Mouse (Mus musculus) hindbrain, postnatal 0 days (tissue): ENCODE measurements around the gene 1700008O03Rik. TPM values are rescaled to one million over a fixed set of nuclear protein-coding genes. Genes with fewer than 3 reads are reported as not detected.

ENCODE experiments used
- ATAC-seq: fragments of 200-750 bp; cut with Nextera tagmentation; 2 replicates; pipeline ENCODE4 v1.8.0; 2017; ENCODE audit warnings: mild to moderate bottlenecking, moderate TSS enrichment, moderate library complexity
- DNase-seq: peaks from one replicate; pipeline ENCODE4 v3.0.0-alpha.2; 2015; ENCODE audit warnings: low spot score
- H3K27ac ChIP-seq: fragments of 300-500 bp; sonication (generic); 2 replicates; pipeline ENCODE4 v1.5.1; 2014; ENCODE audit warnings: mild to moderate bottlenecking
- H3K27me3 ChIP-seq: fragments of 300-500 bp; sonication (generic); 2 replicates; pipeline ENCODE4 v1.6.1; 2014; ENCODE audit warnings: low read length, mixed read lengths; ENCODE audit not compliant: insufficient read depth
- H3K36me3 ChIP-seq: fragments of 300-500 bp; sonication (generic); 2 replicates; pipeline ENCODE4 v1.6.1; 2014; ENCODE audit warnings: low read length, mixed read lengths; ENCODE audit not compliant: insufficient read depth
- H3K4me1 ChIP-seq: fragments of 300-500 bp; sonication (generic); 2 replicates; pipeline ENCODE4 v1.6.1; 2014; ENCODE audit warnings: antibody characterized with exemption, low read length, mixed read lengths; ENCODE audit not compliant: insufficient read depth
- H3K4me2 ChIP-seq: fragments of 300-500 bp; sonication (generic); 2 replicates; pipeline ENCODE4 v1.6.1; 2014; ENCODE audit warnings: low read depth, mild to moderate bottlenecking, low read length, moderate library complexity, mixed read lengths
- H3K4me3 ChIP-seq: fragments of 300-500 bp; sonication (generic); 2 replicates; pipeline ENCODE4 v1.5.1; 2014; ENCODE audit warnings: low read length
- H3K9ac ChIP-seq: fragments of 300-500 bp; sonication (generic); replicated peaks from 2 replicates; pipeline ENCODE4 v1.6.1; 2014; ENCODE audit warnings: mild to moderate bottlenecking, low read length, moderate library complexity, mixed read lengths
- H3K9me3 ChIP-seq: fragments of 300-500 bp; sonication (generic); 2 replicates; pipeline ENCODE4 v1.6.1; 2016; ENCODE audit warnings: low read length, mixed read lengths
- CTCF ChIP-seq: IDR thresholded peaks from 2 replicates; pipeline ENCODE4 v1.5.1; 2016; ENCODE audit warnings: antibody characterized with exemption, control low read depth, low read depth
- WGBS: fragments of 180-500 bp; shearing (Covaris S2); extraction: QIAGEN DNeasy Blood & Tissue Kit; methylation state at CpG from one replicate; pipeline ENCODE4 v1.1.7; 2014; 5-methylcytosine and 5-hydroxymethylcytosine counted together
- polyA plus RNA-seq: library from polyadenylated mRNA; unstranded; fragments of >200 nt; fragmentation: Nextera tagmentation; extraction: Ambion mirVana; gene quantifications from 2 replicates; pipeline ENCODE4 v1.2.1, GENCODE M21; 2015
- total RNA-seq: library from RNA; depleted of rRNA; stranded (reverse); fragments of >200 nt; gene quantifications from 2 replicates; pipeline ENCODE4 v1.2.3, GENCODE M21; 2014; rRNA removed

1700008O03Rik gene
- total and polyA plus RNA-seq, 2 experiments from 2014 or later, result 1.4 to 3.3 TPM

DNA sequence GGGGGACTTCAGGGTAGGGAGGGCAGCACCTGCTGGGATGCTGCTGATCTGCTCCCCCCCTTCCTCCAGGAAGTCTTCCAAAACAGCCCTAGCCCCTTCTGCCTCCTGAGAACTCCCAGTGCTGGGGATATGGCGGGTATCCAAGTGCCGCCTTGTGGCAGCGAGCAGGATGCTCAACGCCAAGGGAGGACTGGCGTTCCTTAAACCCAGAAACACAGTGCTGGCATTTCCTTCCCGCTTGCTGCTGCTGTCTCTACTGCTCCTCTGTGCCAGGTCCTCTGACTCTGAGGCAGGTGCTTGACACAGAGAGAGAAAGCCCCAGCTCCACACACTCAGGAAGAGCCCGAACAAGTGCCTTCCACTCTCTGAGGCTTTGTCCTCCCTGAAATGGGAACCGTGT lies 64.7 kb downstream of the 1700008O03Rik start:
- Histone ChIP-seq H3K4me2 (no peak overlapping the region), H3K9ac (no peak overlapping the region), H3K36me3 (peaks cover 27% of the 10 kb centered on the region; the same call in 1 of the 2 replicates), H3K9me3 (no peaks in the 10 kb centered on the region), H3K4me3 (no peak overlapping the region), H3K27ac (0 out of 2 replicates have a peak overlapping the region, but pooled peaks have one; percentile 51), H3K27me3 (no peaks in the 10 kb centered on the region), H3K4me1 (no peaks in the 10 kb centered on the region)
- 38% methylated on average over 8 of the region's 8 CpGs for WGBS
- DNase-seq (peak; percentile 62), ATAC-seq (peak; percentile 16; the same call in 1 of the 2 replicates)
- TF ChIP-seq CTCF, result peak; percentile 45; the same call in 1 of the 2 replicates

DNA sequence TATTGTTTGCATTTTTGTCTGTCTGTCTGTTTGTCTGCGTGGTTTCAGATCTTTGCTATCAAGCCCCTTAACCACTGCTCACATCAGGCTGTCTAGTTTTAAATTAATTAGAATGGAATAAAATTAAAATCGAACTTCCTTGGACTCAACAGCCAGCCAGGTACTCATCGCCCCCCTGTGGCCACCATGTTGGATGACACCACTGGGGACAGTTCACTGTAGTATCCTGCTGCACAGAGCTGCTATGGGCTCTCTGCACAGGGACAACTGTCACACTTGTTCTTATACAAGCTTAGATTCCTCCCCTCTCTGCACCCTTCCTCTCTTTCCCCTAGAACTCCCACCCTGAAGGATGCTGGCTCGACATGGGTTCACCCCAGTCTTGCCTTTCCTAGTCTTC lies 67.7 kb downstream of the 1700008O03Rik start:
- TF ChIP-seq CTCF, result peak; percentile 70
- Histone ChIP-seq H3K4me1 (no peaks in the 10 kb centered on the region), H3K4me2 (no peak overlapping the region), H3K4me3 (no peak overlapping the region), H3K9ac (no peak overlapping the region), H3K27ac (no peak overlapping the region), H3K9me3 (no peaks in the 10 kb centered on the region), H3K36me3 (peaks cover 25% of the 10 kb centered on the region; the same call in 1 of the 2 replicates), H3K27me3 (no peaks in the 10 kb centered on the region)
- peak; percentile 51 for DNase-seq
- ATAC-seq, result peak; percentile 34; the same call in 1 of the 2 replicates
- WGBS, result 30% methylated on average over 4 of the region's 4 CpGs

DNA sequence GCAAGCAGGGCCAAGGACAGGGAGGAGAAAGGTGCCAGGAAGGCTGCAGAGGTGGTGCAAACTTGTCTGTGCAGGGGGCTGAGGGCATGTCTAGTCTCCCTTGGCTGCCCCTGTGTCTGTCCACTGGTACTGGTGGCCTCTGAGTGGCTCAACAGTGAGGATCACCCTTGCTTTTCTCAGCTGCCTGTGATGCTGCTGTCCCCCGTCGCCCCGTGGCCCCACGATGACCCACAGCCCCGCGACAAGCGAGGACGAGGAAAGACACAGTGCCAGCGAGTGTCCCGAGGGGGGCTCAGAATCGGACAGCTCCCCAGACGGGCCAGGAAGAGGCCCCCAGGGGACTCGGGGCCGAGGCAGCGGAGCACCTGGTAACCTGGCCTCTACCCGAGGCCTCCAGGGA lies 73.1 kb downstream of the 1700008O03Rik start:
- H3K4me2 ChIP-seq, result 0 out of 2 replicates have a peak overlapping the region, but pooled peaks have one; percentile 62
- 0 out of 2 replicates have a peak, but pooled peaks cover 4% of the 10 kb centered on the region for H3K4me1 ChIP-seq
- DNase-seq, result no peak
- no peaks in the 10 kb centered on the region for H3K9me3 ChIP-seq
- H3K27ac ChIP-seq, result no peak overlapping the region
- 61% methylated on average over 16 of the region's 16 CpGs for WGBS
- no peak overlapping the region for H3K4me3 ChIP-seq
- no peaks in the 10 kb centered on the region for H3K27me3 ChIP-seq
- no peak for TF ChIP-seq CTCF
- ATAC-seq, result no peak
- H3K36me3 ChIP-seq, result 0 out of 2 replicates have a peak, but pooled peaks cover 12% of the 10 kb centered on the region
- H3K9ac ChIP-seq, result no peak overlapping the region

DNA sequence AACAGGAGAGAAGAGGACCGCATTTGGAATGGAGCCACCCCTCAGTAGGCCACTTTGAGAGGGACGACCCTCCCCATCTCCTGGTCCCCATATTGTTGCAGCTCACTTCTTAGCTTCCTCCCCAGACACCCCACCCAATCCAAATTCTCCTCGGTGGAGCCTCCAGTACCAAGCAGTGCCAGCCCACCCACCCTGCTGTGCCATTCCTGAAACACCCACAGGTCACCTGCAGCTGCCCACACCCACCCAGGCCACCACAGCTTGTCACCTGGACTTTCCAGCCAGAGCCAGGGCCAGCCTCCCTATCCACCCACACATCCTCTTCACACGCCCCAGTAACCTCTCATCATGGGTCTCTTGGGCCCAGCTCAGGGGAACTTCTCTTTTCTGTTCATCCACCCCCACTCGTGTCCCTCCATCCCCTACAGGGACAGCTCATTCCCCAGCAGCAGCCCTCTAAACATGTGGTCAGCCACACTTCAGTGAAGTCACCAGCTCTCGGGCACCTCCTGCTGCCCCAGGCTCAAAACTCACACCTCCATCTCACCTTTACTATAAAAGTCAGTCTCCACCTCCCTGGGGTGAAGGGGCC lies 73.8 kb downstream of the 1700008O03Rik start:
- peak overlapping the region; percentile 56 for H3K4me3 ChIP-seq
- DNase-seq (no peak), ATAC-seq (peak; percentile 6; the same call in 1 of the 2 replicates)
- no peaks in the 10 kb centered on the region for H3K27me3 ChIP-seq
- 0 out of 2 replicates have a peak, but pooled peaks cover 4% of the 10 kb centered on the region for H3K4me1 ChIP-seq
- TF ChIP-seq CTCF, result 0 out of 2 replicates have a peak, but pooled peaks have one; percentile 29
- 13% methylated on average over 6 of the region's 6 CpGs for WGBS
- H3K9ac ChIP-seq, result peak overlapping the region; percentile 75; the same call in 1 of the 2 replicates
- no peaks in the 10 kb centered on the region for H3K9me3 ChIP-seq
- H3K27ac ChIP-seq, result peak overlapping the region; percentile 73; the same call in 1 of the 2 replicates
- H3K36me3 ChIP-seq, result 0 out of 2 replicates have a peak, but pooled peaks cover 12% of the 10 kb centered on the region
- H3K4me2 ChIP-seq, result peak overlapping the region; percentile 62

DNA sequence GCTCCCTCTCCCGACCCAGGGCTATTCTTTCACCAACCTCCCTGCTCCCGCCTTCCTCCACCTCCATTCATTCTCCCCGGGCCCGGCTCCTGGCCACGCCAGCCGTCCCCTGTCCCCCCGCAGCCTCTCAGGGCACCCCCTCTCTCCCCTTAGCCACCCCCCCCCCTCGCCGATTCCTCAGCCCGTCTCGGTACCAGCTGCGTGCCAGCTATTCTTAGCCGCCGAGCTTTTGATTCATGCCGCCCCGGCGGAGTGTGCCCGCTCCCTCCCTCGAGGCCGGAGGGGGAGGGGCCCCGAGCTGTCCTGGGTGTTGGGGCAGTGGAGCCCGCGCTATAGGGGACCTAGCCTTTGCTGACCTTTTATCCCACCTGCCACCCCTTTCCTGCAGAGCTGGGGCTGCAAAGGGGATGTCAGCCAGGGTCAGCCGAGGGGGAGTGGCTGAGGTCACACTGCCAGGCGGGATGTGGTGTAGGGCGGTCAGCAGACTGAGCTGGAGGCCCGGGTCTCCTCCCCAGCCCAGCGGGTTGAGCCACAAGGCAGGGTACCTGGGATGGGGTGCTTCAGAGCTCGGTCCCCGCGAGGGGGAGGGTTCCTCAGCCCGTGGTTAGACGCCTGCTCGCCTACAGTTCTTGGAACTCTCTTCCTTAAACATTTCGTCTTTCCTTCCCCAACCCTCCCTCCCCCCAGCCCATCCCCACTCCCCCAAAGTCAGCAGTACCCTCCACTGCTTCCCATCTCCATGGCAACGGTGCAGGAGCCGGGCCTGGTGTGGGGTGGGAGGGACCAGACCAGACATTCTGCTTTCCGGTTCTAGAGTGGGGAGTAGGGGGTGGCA lies 74.5 kb downstream of the 1700008O03Rik start:
- no peak for TF ChIP-seq CTCF
- peak; percentile 57 for DNase-seq
- WGBS, result under 1% methylated on average over 38 of the region's 38 CpGs
- H3K4me1 ChIP-seq, result 0 out of 2 replicates have a peak, but pooled peaks cover 4% of the 10 kb centered on the region
- peak overlapping the region; percentile 73 for H3K27ac ChIP-seq
- H3K4me2 ChIP-seq, result peak overlapping the region; percentile 62
- 0 out of 2 replicates have a peak, but pooled peaks cover 10% of the 10 kb centered on the region for H3K36me3 ChIP-seq
- no peaks in the 10 kb centered on the region for H3K27me3 ChIP-seq
- H3K9ac ChIP-seq, result peak overlapping the region; percentile 75
- ATAC-seq, result peak; percentile 44
- H3K4me3 ChIP-seq, result peak overlapping the region; percentile 56
- H3K9me3 ChIP-seq, result no peaks in the 10 kb centered on the region

DNA sequence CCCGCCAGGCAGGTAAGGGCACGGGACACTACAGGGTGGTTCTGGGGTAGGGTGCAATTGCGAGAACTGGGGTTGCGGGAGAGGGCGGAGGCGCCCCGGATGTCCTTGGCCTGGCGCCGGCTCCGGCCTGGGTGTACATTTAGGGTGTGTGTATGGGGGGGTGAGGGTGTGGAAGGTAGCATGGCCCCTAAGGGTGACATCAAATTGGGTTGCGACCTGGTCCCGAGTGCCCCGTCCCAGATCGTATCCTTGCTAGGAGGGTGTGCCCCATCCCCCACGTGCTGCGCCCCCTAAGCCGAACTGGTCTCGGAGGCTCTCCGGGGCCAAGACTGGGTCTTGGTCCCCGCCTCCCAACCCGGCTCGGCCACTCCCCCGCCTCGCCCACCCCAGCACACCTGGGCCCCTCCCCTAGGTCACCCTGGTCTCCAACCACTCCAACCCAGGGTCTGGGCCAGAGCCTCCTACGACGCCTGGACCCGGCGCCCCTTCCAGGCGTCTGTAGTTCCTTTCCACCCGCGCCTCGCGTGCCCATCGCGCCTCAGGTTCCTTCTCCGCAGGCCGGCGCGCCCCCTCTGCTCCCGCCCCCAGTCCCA lies 75.2 kb downstream of the 1700008O03Rik start:
- peak; percentile 21 for ATAC-seq
- under 1% methylated on average over 33 of the region's 40 CpGs for WGBS
- 0 out of 2 replicates have a peak, but pooled peaks cover 5% of the 10 kb centered on the region for H3K36me3 ChIP-seq
- H3K9ac ChIP-seq, result peak overlapping the region; percentile 75
- H3K9me3 ChIP-seq, result no peaks in the 10 kb centered on the region
- DNase-seq, result peak; percentile 36
- H3K27ac ChIP-seq, result peak overlapping the region; percentile 73
- 0 out of 2 replicates have a peak, but pooled peaks cover 4% of the 10 kb centered on the region for H3K4me1 ChIP-seq
- no peak for TF ChIP-seq CTCF
- peak overlapping the region; percentile 62 for H3K4me2 ChIP-seq
- no peaks in the 10 kb centered on the region for H3K27me3 ChIP-seq
- H3K4me3 ChIP-seq, result peak overlapping the region; percentile 56

Other genes with a start within 250 kb of the 1700008O03Rik start
- not detected in 2 replicates for gene Klk1b16, start 249.1 kb downstream of the 1700008O03Rik start, total RNA-seq
- gene Klk1b16, start 249.1 kb downstream of the 1700008O03Rik start, polyA plus RNA-seq, result not detected in 2 replicates
- gene Klk1b24, start 197.6 kb downstream of the 1700008O03Rik start, total RNA-seq, result not detected in 2 replicates
- gene Klk1b24, start 197.6 kb downstream of the 1700008O03Rik start, polyA plus RNA-seq, result not detected in 2 replicates
- not detected in 2 replicates for gene Klk1b3, start 187.6 kb downstream of the 1700008O03Rik start, total RNA-seq
- not detected in 2 replicates for gene Klk1b3, start 187.6 kb downstream of the 1700008O03Rik start, polyA plus RNA-seq
- gene Klk1b4, start 178.4 kb downstream of the 1700008O03Rik start, total RNA-seq, result not detected in 2 replicates
- gene Klk1b4, start 178.4 kb downstream of the 1700008O03Rik start, polyA plus RNA-seq, result not detected in 2 replicates
- not detected in 2 replicates for gene Klk1b5, start 169.9 kb downstream of the 1700008O03Rik start, total RNA-seq
- not detected in 2 replicates for gene Klk1b5, start 169.9 kb downstream of the 1700008O03Rik start, polyA plus RNA-seq
- not detected in 2 replicates for gene Klk1, start 160.5 kb downstream of the 1700008O03Rik start, total RNA-seq
- gene Klk1, start 160.5 kb downstream of the 1700008O03Rik start, polyA plus RNA-seq, result not detected in 2 replicates
- gene Gm36864, start 149.6 kb downstream of the 1700008O03Rik start, total RNA-seq, result not detected in 2 replicates
- not detected in 2 replicates for gene Gm36864, start 149.6 kb downstream of the 1700008O03Rik start, polyA plus RNA-seq
- 1.2 TPM in 1 of 2 replicates, not detected in the other for gene 1700028J19Rik, start 139.1 kb downstream of the 1700008O03Rik start, total RNA-seq
- gene 1700028J19Rik, start 139.1 kb downstream of the 1700008O03Rik start, polyA plus RNA-seq, result 1.6 TPM in 2 replicates
- 340 and 409 TPM in 2 replicates for gene 2410002F23Rik, start 139.1 kb downstream of the 1700008O03Rik start, total RNA-seq
- gene 2410002F23Rik, start 139.1 kb downstream of the 1700008O03Rik start, polyA plus RNA-seq, result 239 TPM in 2 replicates
- not detected in 2 replicates for gene Acp4, start 128.4 kb downstream of the 1700008O03Rik start, total RNA-seq
- 0.13 TPM in 1 of 2 replicates, not detected in the other for gene Acp4, start 128.4 kb downstream of the 1700008O03Rik start, polyA plus RNA-seq
- not detected in 2 replicates for gene Gm15517, start 124.4 kb downstream of the 1700008O03Rik start, total RNA-seq
- not detected in 2 replicates for gene Gm15517, start 124.4 kb downstream of the 1700008O03Rik start, polyA plus RNA-seq
- 3.3 and 5.9 TPM in 2 replicates for gene Clec11a, start 78.9 kb downstream of the 1700008O03Rik start, total RNA-seq
- gene Clec11a, start 78.9 kb downstream of the 1700008O03Rik start, polyA plus RNA-seq, result 4.4 and 4.5 TPM in 2 replicates
- 39.0 and 41.8 TPM in 2 replicates for gene Shank1, start 75.6 kb downstream of the 1700008O03Rik start, total RNA-seq
- 36.3 and 36.6 TPM in 2 replicates for gene Shank1, start 75.6 kb downstream of the 1700008O03Rik start, polyA plus RNA-seq
- 130 and 154 TPM in 2 replicates for gene Syt3, start 1.7 kb downstream of the 1700008O03Rik start, total RNA-seq
- gene Syt3, start 1.7 kb downstream of the 1700008O03Rik start, polyA plus RNA-seq, result 73.7 and 79.2 TPM in 2 replicates
- gene Lrrc4b, start 43.2 kb upstream of the 1700008O03Rik start, total RNA-seq, result 562 and 663 TPM in 2 replicates
- 19.6 and 22.7 TPM in 2 replicates for gene Lrrc4b, start 43.2 kb upstream of the 1700008O03Rik start, polyA plus RNA-seq
- gene Aspdh, start 79.6 kb upstream of the 1700008O03Rik start, total RNA-seq, result 10.2 and 15.5 TPM in 2 replicates
- gene Aspdh, start 79.6 kb upstream of the 1700008O03Rik start, polyA plus RNA-seq, result 3.1 and 3.8 TPM in 2 replicates
- gene Josd2, start 82.2 kb upstream of the 1700008O03Rik start, total RNA-seq, result 32.7 and 44.5 TPM in 2 replicates
- 28.3 and 32.7 TPM in 2 replicates for gene Josd2, start 82.2 kb upstream of the 1700008O03Rik start, polyA plus RNA-seq
- 311 and 319 TPM in 2 replicates for gene Emc10, start 110.7 kb upstream of the 1700008O03Rik start, total RNA-seq
- gene Emc10, start 110.7 kb upstream of the 1700008O03Rik start, polyA plus RNA-seq, result 138 and 152 TPM in 2 replicates
- 19.7 and 19.8 TPM in 2 replicates for gene Fam71e1, start 110.8 kb upstream of the 1700008O03Rik start, total RNA-seq
- gene Fam71e1, start 110.8 kb upstream of the 1700008O03Rik start, polyA plus RNA-seq, result 26.7 and 31.9 TPM in 2 replicates
- 0.14 and 0.47 TPM in 2 replicates for gene Mybpc2, start 138.8 kb upstream of the 1700008O03Rik start, total RNA-seq
- gene Mybpc2, start 138.8 kb upstream of the 1700008O03Rik start, polyA plus RNA-seq, result 0.19 and 0.25 TPM in 2 replicates
- gene Spib, start 146.3 kb upstream of the 1700008O03Rik start, total RNA-seq, result 0.05 TPM in 1 of 2 replicates, not detected in the other
- 0.06 TPM in 1 of 2 replicates, not detected in the other for gene Spib, start 146.3 kb upstream of the 1700008O03Rik start, polyA plus RNA-seq
- gene Pold1, start 163.0 kb upstream of the 1700008O03Rik start, total RNA-seq, result 26.3 and 30.0 TPM in 2 replicates
- gene Pold1, start 163.0 kb upstream of the 1700008O03Rik start, polyA plus RNA-seq, result 17.6 and 18.7 TPM in 2 replicates
- 71.2 and 76.4 TPM in 2 replicates for gene Nr1h2, start 168.1 kb upstream of the 1700008O03Rik start, total RNA-seq
- gene Nr1h2, start 168.1 kb upstream of the 1700008O03Rik start, polyA plus RNA-seq, result 50.5 and 57.6 TPM in 2 replicates
- gene Napsa, start 186.6 kb upstream of the 1700008O03Rik start, total RNA-seq, result 0.90 TPM in 1 of 2 replicates, not detected in the other
- gene Napsa, start 186.6 kb upstream of the 1700008O03Rik start, polyA plus RNA-seq, result 0.26 and 0.69 TPM in 2 replicates
- gene Kcnc3, start 204.8 kb upstream of the 1700008O03Rik start, total RNA-seq, result 24.7 and 37.0 TPM in 2 replicates
- gene Kcnc3, start 204.8 kb upstream of the 1700008O03Rik start, polyA plus RNA-seq, result 8.0 and 8.2 TPM in 2 replicates